Mouse (Mus musculus): Measurements from ENCODE around the gene Tkfc. TPM values are rescaled to one million over a fixed set of nuclear protein-coding genes. Genes with fewer than 3 reads are reported as not detected.
"Not testable (repeated sequence)": the region's sequence is repeated elsewhere in the genome, so short reads cannot be mapped to it uniquely, and the experiment has no call there.

Gene Tkfc
- polyA plus RNA-seq, 1 experiment, result 29.0 TPM

DNA sequence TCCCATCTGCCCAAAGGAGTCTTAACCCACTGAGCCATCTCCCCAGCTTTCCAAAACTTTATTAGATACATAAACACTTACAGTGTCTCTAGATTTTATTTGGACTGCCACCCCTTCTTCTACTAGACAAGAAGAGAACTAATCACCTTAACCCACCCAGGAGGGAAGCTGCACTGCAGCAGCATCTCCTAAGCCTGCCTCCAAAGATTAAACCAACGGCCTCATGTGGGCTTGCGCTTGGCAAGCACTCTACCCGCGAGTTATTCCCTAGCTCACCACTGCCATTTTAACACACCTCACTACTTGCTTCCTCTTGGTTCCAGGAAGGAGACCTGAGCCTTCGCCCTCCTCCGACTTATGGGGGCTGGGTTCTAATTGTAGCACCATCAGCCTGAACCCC is 41.2 kb downstream of the Tkfc start:
- Histone ChIP-seq H3K27ac (ENCODE audit: insufficient read depth, low read length) (no peak overlapping the region), H3K4me1 (ENCODE audit: control insufficient read depth, insufficient read depth, low read length) (no peaks in the 10 kb centered on the region), H3K36me3 (ENCODE audit: control insufficient read depth, insufficient read depth, low read length, poor library complexity, severe bottlenecking) (no peaks in the 10 kb centered on the region), H3K4me3 (ENCODE audit: low read depth, low read length) (no peak overlapping the region), H3K9me3 (replicated peaks; ENCODE audit: control insufficient read depth, insufficient read depth, low read length, poor library complexity, severe bottlenecking) (no peaks in the 10 kb centered on the region; the same call in 1 of the 2 replicates), H3K27me3 (ENCODE audit: control insufficient read depth, insufficient read depth, low read length, poor library complexity, severe bottlenecking) (no peaks in the 10 kb centered on the region), H3K9ac (ENCODE audit: low read depth, poor library complexity, severe bottlenecking) (no peak overlapping the region)
- TF ChIP-seq EP300 (IDR thresholded peaks at IDR 0.05; ENCODE audit: insufficient read depth, low read depth, low read length), result no peak
- no peak for TF ChIP-seq CTCF (IDR thresholded peaks at IDR 0.05; ENCODE audit: low read depth, low read length)
- TF ChIP-seq POLR2A (IDR thresholded peaks at IDR 0.05; ENCODE audit: insufficient read depth, low read length), result no peak

DNA sequence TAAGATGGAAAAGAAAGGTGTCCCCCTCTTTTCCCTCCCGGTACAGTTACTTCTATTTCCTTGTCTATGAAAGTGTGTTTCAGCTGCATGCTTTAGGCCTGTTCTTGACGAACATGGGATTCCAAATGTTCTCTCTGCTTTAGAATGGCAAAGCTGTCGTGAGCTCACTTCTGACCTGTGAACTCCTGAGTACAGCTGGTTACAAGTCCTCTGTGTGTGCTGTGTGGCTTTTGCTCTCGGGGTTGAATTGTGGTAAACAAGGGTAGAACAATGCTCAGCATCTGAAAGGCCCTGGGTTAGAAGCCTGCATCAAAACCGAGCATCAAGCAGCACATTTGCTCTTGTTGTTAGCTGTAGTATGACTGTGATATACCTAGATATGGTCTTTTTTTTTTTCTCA is 43.1 kb downstream of the Tkfc start:
- TF ChIP-seq EP300 (IDR thresholded peaks at IDR 0.05; ENCODE audit: insufficient read depth, low read depth, low read length) (no peak), CTCF (IDR thresholded peaks at IDR 0.05; ENCODE audit: low read depth, low read length) (no peak), POLR2A (IDR thresholded peaks at IDR 0.05; ENCODE audit: insufficient read depth, low read length) (no peak)
- Histone ChIP-seq H3K27ac (ENCODE audit: insufficient read depth, low read length) (no peak overlapping the region), H3K36me3 (ENCODE audit: control insufficient read depth, insufficient read depth, low read length, poor library complexity, severe bottlenecking) (no peaks in the 10 kb centered on the region), H3K4me1 (ENCODE audit: control insufficient read depth, insufficient read depth, low read length) (no peaks in the 10 kb centered on the region), H3K27me3 (ENCODE audit: control insufficient read depth, insufficient read depth, low read length, poor library complexity, severe bottlenecking) (no peaks in the 10 kb centered on the region), H3K9me3 (replicated peaks; ENCODE audit: control insufficient read depth, insufficient read depth, low read length, poor library complexity, severe bottlenecking) (no peaks in the 10 kb centered on the region; the same call in 1 of the 2 replicates), H3K9ac (ENCODE audit: low read depth, poor library complexity, severe bottlenecking) (no peak overlapping the region), H3K4me3 (ENCODE audit: low read depth, low read length) (no peak overlapping the region)

DNA sequence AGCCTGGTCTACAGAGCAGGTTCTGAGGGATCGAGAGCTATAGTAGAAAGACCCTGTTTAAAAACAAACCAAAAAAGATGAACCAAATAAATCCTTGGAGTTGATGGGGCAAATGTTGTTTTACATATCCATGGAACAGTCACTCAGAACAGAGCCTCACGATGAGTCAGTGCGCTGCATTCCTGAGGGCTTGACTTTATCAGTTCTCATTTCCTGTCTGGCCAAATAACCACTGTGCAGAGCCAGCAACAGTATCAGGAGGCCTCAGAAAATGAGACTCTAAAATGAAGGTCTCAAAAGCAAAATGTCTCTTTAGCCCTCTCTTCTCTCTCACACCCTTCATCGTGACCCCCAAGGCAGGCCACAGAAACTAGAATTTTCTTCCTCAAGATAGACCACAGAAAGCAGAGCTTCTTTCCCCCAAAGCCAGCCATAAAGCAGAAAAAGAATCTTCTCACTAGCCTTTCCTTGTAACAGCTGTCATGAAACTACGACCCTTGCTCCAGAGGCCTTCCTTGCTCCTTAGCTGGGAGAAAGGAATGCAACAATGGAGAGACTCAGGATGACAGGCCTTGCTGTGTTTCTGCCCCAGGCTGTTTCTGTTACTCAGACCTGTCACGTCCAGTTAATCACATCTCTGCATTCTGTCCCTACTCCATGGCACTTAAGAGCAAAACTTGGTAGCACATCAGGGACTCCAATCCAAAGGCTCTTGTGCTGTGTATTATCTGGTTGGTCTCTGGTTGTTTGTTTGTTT is 43.7 kb downstream of the Tkfc start:
- H3K4me3 ChIP-seq (ENCODE audit: low read depth, low read length), result no peak overlapping the region
- H3K27ac ChIP-seq (ENCODE audit: insufficient read depth, low read length), result no peak overlapping the region
- no peak overlapping the region for H3K9ac ChIP-seq (ENCODE audit: low read depth, poor library complexity, severe bottlenecking)

DNA sequence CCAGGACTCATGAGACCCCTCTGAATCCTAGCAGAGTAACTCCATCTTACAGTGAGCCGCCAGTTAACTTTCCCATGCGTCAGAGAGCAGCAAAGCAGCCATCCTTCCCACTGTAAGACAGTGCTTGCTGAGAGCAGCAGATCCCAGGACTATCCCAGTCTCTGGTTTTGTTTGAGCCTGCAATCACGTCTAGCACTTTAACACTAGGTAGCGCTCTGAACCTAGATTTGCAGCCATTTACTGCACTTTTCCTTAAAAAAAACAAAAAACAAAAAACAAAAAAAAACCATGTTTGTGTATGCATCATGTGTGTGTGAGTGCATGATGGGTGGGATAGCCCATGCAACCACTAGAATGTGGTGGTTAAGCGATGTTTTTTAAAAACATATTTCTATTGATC is 45.3 kb downstream of the Tkfc start:
- Histone ChIP-seq H3K27ac (ENCODE audit: insufficient read depth, low read length) (no peak overlapping the region), H3K27me3 (ENCODE audit: control insufficient read depth, insufficient read depth, low read length, poor library complexity, severe bottlenecking) (no peaks in the 10 kb centered on the region), H3K4me1 (ENCODE audit: control insufficient read depth, insufficient read depth, low read length) (peaks cover 2% of the 10 kb centered on the region), H3K4me3 (ENCODE audit: low read depth, low read length) (no peak overlapping the region), H3K36me3 (ENCODE audit: control insufficient read depth, insufficient read depth, low read length, poor library complexity, severe bottlenecking) (no peaks in the 10 kb centered on the region), H3K9ac (ENCODE audit: low read depth, poor library complexity, severe bottlenecking) (no peak overlapping the region), H3K9me3 (replicated peaks; ENCODE audit: control insufficient read depth, insufficient read depth, low read length, poor library complexity, severe bottlenecking) (no peaks in the 10 kb centered on the region)
- TF ChIP-seq CTCF (IDR thresholded peaks at IDR 0.05; ENCODE audit: low read depth, low read length), result no peak
- no peak for TF ChIP-seq POLR2A (IDR thresholded peaks at IDR 0.05; ENCODE audit: insufficient read depth, low read length)
- TF ChIP-seq EP300 (IDR thresholded peaks at IDR 0.05; ENCODE audit: insufficient read depth, low read depth, low read length), result no peak

More for the DNA sequence above, 43.7 kb downstream of the Tkfc start:
- no peaks in the 10 kb centered on the region for H3K27me3 ChIP-seq (ENCODE audit: control insufficient read depth, insufficient read depth, low read length, poor library complexity, severe bottlenecking)
- TF ChIP-seq CTCF (IDR thresholded peaks at IDR 0.05; ENCODE audit: low read depth, low read length) (no peak), POLR2A (IDR thresholded peaks at IDR 0.05; ENCODE audit: insufficient read depth, low read length) (no peak), EP300 (IDR thresholded peaks at IDR 0.05; ENCODE audit: insufficient read depth, low read depth, low read length) (no peak)
- H3K36me3 ChIP-seq (ENCODE audit: control insufficient read depth, insufficient read depth, low read length, poor library complexity, severe bottlenecking), result no peaks in the 10 kb centered on the region
- H3K4me1 ChIP-seq (ENCODE audit: control insufficient read depth, insufficient read depth, low read length), result no peaks in the 10 kb centered on the region
- H3K9me3 ChIP-seq (replicated peaks; ENCODE audit: control insufficient read depth, insufficient read depth, low read length, poor library complexity, severe bottlenecking), result no peaks in the 10 kb centered on the region; the same call in 1 of the 2 replicates

DNA sequence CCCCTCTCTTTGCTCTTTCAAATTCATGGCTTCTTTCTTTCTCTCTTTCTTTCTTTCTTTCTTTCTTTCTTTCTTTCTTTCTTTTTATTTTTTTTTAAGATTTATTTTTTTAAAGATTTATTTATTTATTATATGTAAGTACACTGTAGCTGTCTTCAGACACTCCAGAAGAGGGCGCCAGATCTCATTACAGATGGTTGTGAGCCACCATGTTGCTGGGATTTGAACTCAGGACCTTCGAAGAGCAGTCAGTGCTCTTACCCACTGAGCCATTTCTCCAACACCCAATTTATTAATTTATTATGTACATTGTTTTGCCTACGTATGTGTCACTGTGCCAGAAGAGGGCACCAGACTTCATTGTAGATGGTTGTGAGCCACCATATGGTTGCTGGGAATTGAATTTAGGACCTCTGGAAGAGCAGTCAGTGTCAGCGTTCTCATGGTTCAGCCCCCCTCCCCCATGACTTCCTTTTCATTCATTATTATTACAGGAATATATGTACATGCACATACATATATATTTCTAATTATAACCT is 47.5 kb downstream of the Tkfc start:
- H3K27ac ChIP-seq (ENCODE audit: insufficient read depth, low read length); H3K4me1 ChIP-seq (ENCODE audit: control insufficient read depth, insufficient read depth, low read length); H3K27me3 ChIP-seq (ENCODE audit: control insufficient read depth, insufficient read depth, low read length, poor library complexity, severe bottlenecking); H3K4me3 ChIP-seq (ENCODE audit: low read depth, low read length); H3K36me3 ChIP-seq (ENCODE audit: control insufficient read depth, insufficient read depth, low read length, poor library complexity, severe bottlenecking); H3K9ac ChIP-seq (ENCODE audit: low read depth, poor library complexity, severe bottlenecking); H3K9me3 ChIP-seq (replicated peaks; ENCODE audit: control insufficient read depth, insufficient read depth, low read length, poor library complexity, severe bottlenecking): not testable (repeated sequence)

DNA sequence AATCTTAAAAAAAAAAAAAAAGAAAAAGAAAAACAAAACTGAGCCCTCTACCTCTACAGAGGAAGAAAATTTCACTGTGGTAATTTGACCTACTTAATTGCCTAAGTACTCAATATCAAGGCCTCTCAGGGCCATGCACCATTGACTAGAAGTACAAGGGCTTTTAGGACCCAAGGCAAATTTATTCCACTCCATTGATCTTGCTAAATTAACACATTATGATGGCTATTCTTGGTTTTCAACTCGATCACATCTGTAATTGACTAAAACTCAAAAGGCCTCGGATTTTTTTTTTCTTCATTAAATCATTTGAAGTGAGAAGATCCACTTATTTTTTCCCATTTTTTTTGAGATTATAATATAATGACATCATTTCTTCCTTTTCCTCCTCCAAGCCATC is 48.0 kb downstream of the Tkfc start:
- Histone ChIP-seq H3K27me3 (ENCODE audit: control insufficient read depth, insufficient read depth, low read length, poor library complexity, severe bottlenecking) (no peaks in the 10 kb centered on the region), H3K4me3 (ENCODE audit: low read depth, low read length) (no peak overlapping the region), H3K9ac (ENCODE audit: low read depth, poor library complexity, severe bottlenecking) (no peak overlapping the region), H3K4me1 (ENCODE audit: control insufficient read depth, insufficient read depth, low read length) (peaks cover 2% of the 10 kb centered on the region), H3K36me3 (ENCODE audit: control insufficient read depth, insufficient read depth, low read length, poor library complexity, severe bottlenecking) (no peaks in the 10 kb centered on the region), H3K9me3 (replicated peaks; ENCODE audit: control insufficient read depth, insufficient read depth, low read length, poor library complexity, severe bottlenecking) (no peaks in the 10 kb centered on the region), H3K27ac (ENCODE audit: insufficient read depth, low read length) (no peak overlapping the region)
- no peak for TF ChIP-seq POLR2A (IDR thresholded peaks at IDR 0.05; ENCODE audit: insufficient read depth, low read length)
- TF ChIP-seq CTCF (IDR thresholded peaks at IDR 0.05; ENCODE audit: low read depth, low read length), result no peak
- no peak for TF ChIP-seq EP300 (IDR thresholded peaks at IDR 0.05; ENCODE audit: insufficient read depth, low read depth, low read length)
